Mouse (Mus musculus) pancreas, adult 10 weeks (tissue): Measurements from ENCODE around the gene Tyro3. TPM values are rescaled to one million over a fixed set of nuclear protein-coding genes. Genes with fewer than 3 reads are reported as not detected.

Source experiments
- polyA plus RNA-seq: library from polyadenylated mRNA; stranded (reverse); fragments of 350-450 nt; fragmentation: Illumina TruSeq; extraction: RNeasy Lipid Tissue Mini Kit (QIAGEN cat#74804); gene quantifications from one replicate; pipeline ENCODE4 v1.2.3, GENCODE M21; 2015; ENCODE audit warnings: low read depth, low replicate concordance; ENCODE audit not compliant: insufficient read depth

The Tyro3 gene
- polyA plus RNA-seq, result 1.5 TPM

GRCm38 (mm10) chr2:119797279-119797783, at the start of gene Tyro3:
Gene Tyro3 (plus strand): TSS chr2:119797733.

GRCm38 (mm10) chr2:119760251-119760650, 37.3 kb upstream of the Tyro3 start, which contains the start of gene Ltk:
Gene Ltk (minus strand): TSS chr2:119760431.

GRCm38 (mm10) chr2:119787206-119787883, 10.2 kb upstream of the Tyro3 start, which contains the start of gene Rpap1:
Gene Rpap1 (minus strand): TSS chr2:119787537.

Other genes with a start within 250 kb of the Tyro3 start
- not detected for gene Nusap1, start 179.4 kb upstream of the Tyro3 start, polyA plus RNA-seq
- not detected for gene Oip5, start 179.3 kb upstream of the Tyro3 start, polyA plus RNA-seq
- 5.4 TPM for gene Ndufaf1, start 134.9 kb upstream of the Tyro3 start, polyA plus RNA-seq
- 4.5 TPM for gene Rtf1, start 122.7 kb upstream of the Tyro3 start, polyA plus RNA-seq
- gene Itpka, start 55.4 kb upstream of the Tyro3 start, polyA plus RNA-seq, result 0.76 TPM
- gene Ltk, start 37.3 kb upstream of the Tyro3 start, polyA plus RNA-seq, result 2.2 TPM
- gene Rpap1, start 10.2 kb upstream of the Tyro3 start, polyA plus RNA-seq, result 3.6 TPM
- 5.8 TPM for gene Mga, start 99.5 kb downstream of the Tyro3 start, polyA plus RNA-seq
- gene Mapkbp1, start 175.0 kb downstream of the Tyro3 start, polyA plus RNA-seq, result 2.0 TPM
- gene Jmjd7, start 229.8 kb downstream of the Tyro3 start, polyA plus RNA-seq, result 1.7 TPM
- gene Gm28042, start 229.8 kb downstream of the Tyro3 start, polyA plus RNA-seq, result 1.5 TPM
- 0.22 TPM for gene Pla2g4b, start 235.7 kb downstream of the Tyro3 start, polyA plus RNA-seq